Mouse (Mus musculus): ENCODE measurements around the gene Il34.

GRCm38 (mm10) chr8:110719898-110720653 lies 85.6 kb downstream of the Il34 start:
- TF ChIP-seq POLR2A (IDR thresholded peaks at IDR 0.05; ENCODE audit: control insufficient read depth, low read depth, low read length) (no peak), CTCF (IDR thresholded peaks at IDR 0.05; ENCODE audit: control insufficient read depth, insufficient read depth, insufficient replicate concordance, low read depth, low read length) (no peak)
